Mouse (Mus musculus) myocyte (in vitro differentiated cells): ENCODE measurements around the gene Chpf2.

ENCODE experiments used
- CEBPB ChIP-seq: IDR thresholded peaks from 2 replicates; pipeline ENCODE4 v1.6.1; 2011; ENCODE audit warnings: mild to moderate bottlenecking, moderate library complexity; ENCODE audit not compliant: poor library complexity, insufficient read depth, severe bottlenecking
- E2F4 ChIP-seq: IDR thresholded peaks from one replicate; pipeline ENCODE4 v1.6.1; 2011; ENCODE audit warnings: mild to moderate bottlenecking, control low read depth, moderate library complexity; ENCODE audit not compliant: insufficient read depth
- MAX ChIP-seq: IDR thresholded peaks from one replicate; pipeline ENCODE4 v1.6.1; 2011; ENCODE audit warnings: low read depth, mild to moderate bottlenecking, control low read depth
- MYOD1 ChIP-seq, 3 experiments: IDR thresholded peaks; one replicate each; pipeline ENCODE4 v1.6.1; 2011; ENCODE audit warnings: control low read depth in 2 of 3, low read depth in 2 of 3, mild to moderate bottlenecking in 2 of 3, moderate library complexity in 1 of 3; ENCODE audit not compliant: insufficient read length in 2 of 3, control insufficient read depth in 1 of 3
- POLR2A ChIP-seq: IDR thresholded peaks from one replicate; pipeline ENCODE4 v1.6.1; 2011; ENCODE audit warnings: low read depth, mild to moderate bottlenecking, control low read depth, moderate library complexity; ENCODE audit not compliant: insufficient read length
- POLR2AphosphoS2 ChIP-seq: IDR thresholded peaks from one replicate; pipeline ENCODE4 v1.6.1; 2011; ENCODE audit warnings: low read depth, control low read depth; ENCODE audit not compliant: insufficient read length
- SRF ChIP-seq: IDR thresholded peaks from one replicate; pipeline ENCODE4 v1.6.1; 2011; ENCODE audit warnings: low read depth; ENCODE audit not compliant: control insufficient read depth, insufficient read length
- TCF12 ChIP-seq: IDR thresholded peaks from one replicate; pipeline ENCODE4 v1.6.1; 2011; ENCODE audit warnings: mild to moderate bottlenecking, control low read depth; ENCODE audit not compliant: poor library complexity, insufficient read depth, severe bottlenecking
- TCF3 ChIP-seq: IDR thresholded peaks from one replicate; pipeline ENCODE4 v1.6.1; 2011; ENCODE audit warnings: low read depth, control low read depth; ENCODE audit not compliant: insufficient read length
- USF1 ChIP-seq: IDR thresholded peaks from one replicate; pipeline ENCODE4 v1.6.1; 2011; ENCODE audit warnings: low read depth, mild to moderate bottlenecking, control low read depth, moderate library complexity

GRCm38 (mm10) chr5:24604656-24605100 is 18.1 kb downstream of the Chpf2 start:
- TF ChIP-seq MYOD1 (IDR thresholded peaks at IDR 0.05; ENCODE audit: control insufficient read depth in 1 of 3, insufficient read length in 2 of 3, low read depth in 2 of 3) (peak in 1 of 3 experiments; percentile 39), MAX (no peak), POLR2A (peak; percentile 67), TCF3 (no peak), CEBPB (no peak), SRF (no peak), E2F4 (no peak), POLR2AphosphoS2 (peak; percentile 57), USF1 (no peak), TCF12 (no peak)
